Mouse (Mus musculus) C2C12 (cell line): ENCODE results near the gene Mphosph9.

ENCODE experiments used
- CEBPB ChIP-seq: IDR thresholded peaks from one replicate; pipeline ENCODE4 v1.6.1; 2011; ENCODE audit warnings: low read depth, mild to moderate bottlenecking, control low read depth, moderate library complexity
- CTCF ChIP-seq: IDR thresholded peaks from one replicate; pipeline ENCODE4 v1.5.1; 2011; ENCODE audit not compliant: control insufficient read depth, insufficient read depth, insufficient read length
- MAX ChIP-seq: IDR thresholded peaks from one replicate; pipeline ENCODE4 v1.6.1; 2011; ENCODE audit warnings: mild to moderate bottlenecking, control low read depth
- MYOD1 ChIP-seq: IDR thresholded peaks from one replicate; pipeline ENCODE4 v1.6.1; 2011; ENCODE audit warnings: low read depth; ENCODE audit not compliant: control insufficient read depth, insufficient read length
- MYOG ChIP-seq: IDR thresholded peaks from one replicate; pipeline ENCODE4 v1.6.1; 2011; ENCODE audit not compliant: control insufficient read depth, insufficient read length; ENCODE audit errors: extremely low read depth
- USF1 ChIP-seq: IDR thresholded peaks from one replicate; pipeline ENCODE4 v1.6.1; 2011; ENCODE audit warnings: low read depth, mild to moderate bottlenecking, control low read depth, moderate library complexity

DNA sequence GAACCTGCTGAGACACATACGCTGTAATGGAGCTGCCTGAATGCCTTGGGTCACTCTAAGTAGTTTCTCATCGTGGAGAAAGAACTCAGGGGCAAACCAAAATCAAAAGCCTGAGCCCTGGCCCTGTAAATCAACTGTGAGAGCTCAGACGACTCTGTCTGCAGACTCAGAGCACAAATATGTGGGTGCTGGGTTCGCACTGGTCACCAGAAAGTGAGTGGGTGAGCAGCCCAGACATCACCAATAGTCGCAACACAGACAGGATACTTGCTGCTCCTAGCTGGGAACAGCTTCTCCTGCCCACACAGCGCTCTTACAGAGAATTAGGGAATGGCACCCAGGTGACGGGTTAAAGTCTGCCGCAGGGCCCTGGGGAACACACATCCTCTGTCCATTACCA, 74.2 kb downstream of the Mphosph9 start:
- TF ChIP-seq CTCF (no peak), MYOD1 (no peak), MYOG (no peak), CEBPB (no peak), MAX (no peak), USF1 (no peak)
